Mouse (Mus musculus): ENCODE results near the gene Tnrc6a. TPM values are rescaled to one million over a fixed set of nuclear protein-coding genes. Genes with fewer than 3 reads are reported as not detected.

The Tnrc6a gene
- polyA plus RNA-seq, 1 experiment, result 88.9 TPM

DNA sequence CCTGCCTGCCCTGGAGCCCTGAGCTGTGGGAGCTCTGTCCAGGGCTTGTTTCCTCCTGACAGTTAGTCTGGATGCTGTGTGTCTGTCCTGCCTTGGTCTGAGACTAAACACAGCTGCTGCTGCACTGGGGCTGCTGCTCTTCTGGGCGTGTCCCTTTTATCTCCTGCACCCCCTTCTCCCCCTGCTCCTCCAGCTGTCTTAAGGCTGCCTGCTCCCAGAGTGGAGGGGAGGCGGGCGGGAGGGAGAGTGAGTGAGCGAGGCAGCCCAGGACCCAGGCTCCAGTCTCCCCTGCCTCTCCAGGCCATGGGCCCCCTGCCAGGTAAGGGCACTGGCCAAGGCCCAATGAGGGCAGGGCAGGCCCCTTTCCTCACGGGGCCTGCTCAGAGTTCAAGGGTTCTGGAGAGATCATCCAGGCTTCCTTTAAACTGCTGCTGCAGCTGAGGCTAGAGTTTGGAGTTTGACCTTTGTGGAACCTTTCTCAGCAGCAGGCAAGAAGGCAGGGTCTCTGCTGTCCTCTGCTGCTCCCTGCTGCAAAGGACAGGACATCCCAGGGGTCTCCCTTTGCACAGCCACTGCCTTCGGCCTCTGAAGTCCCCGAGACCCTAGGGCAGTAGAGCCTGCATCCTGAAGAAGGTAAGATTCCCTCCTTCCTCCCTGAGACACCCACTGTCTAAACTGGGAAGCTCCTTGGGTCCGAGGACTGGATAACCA is 90.8 kb downstream of the Tnrc6a start, which contains the start of gene Slc5a11:
Gene Slc5a11, plus strand, starts transcription at position 416 of the 711 bp plus-strand sequence.
- peak; percentile 19 for DNase-seq (ENCODE audit: low read depth)
- no peak for TF ChIP-seq POLR2A (IDR thresholded peaks at IDR 0.05; ENCODE audit: borderline replicate concordance, extremely low read depth, insufficient read depth, insufficient read length, poor library complexity, severe bottlenecking)
- TF ChIP-seq CTCF (IDR thresholded peaks at IDR 0.05; ENCODE audit: borderline replicate concordance, extremely low read depth, insufficient read depth, insufficient read length), result no peak

DNA sequence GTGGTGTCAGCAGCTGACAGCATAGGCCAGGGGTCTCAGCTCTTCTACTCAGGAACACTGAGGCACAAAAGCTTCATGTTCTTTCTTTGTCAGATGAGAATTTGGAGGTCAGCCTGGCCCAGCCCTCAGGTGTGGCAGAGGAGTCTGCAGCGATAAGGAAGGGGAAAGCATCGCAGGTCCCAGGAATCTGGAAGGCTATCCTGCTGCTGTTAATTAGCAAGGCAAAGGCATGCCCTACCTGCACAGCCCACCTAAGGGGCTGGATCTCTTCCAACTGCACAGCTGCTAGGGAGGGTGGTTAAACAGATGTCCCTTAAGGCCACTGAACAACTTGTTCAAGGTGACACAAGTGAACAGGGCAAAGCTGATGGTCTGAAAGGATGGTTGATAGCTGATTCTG is 91.5 kb downstream of the Tnrc6a start:
- no peak for DNase-seq (ENCODE audit: low read depth)
- no peak for TF ChIP-seq POLR2A (IDR thresholded peaks at IDR 0.05; ENCODE audit: borderline replicate concordance, extremely low read depth, insufficient read depth, insufficient read length, poor library complexity, severe bottlenecking)
- TF ChIP-seq CTCF (IDR thresholded peaks at IDR 0.05; ENCODE audit: borderline replicate concordance, extremely low read depth, insufficient read depth, insufficient read length), result no peak

DNA sequence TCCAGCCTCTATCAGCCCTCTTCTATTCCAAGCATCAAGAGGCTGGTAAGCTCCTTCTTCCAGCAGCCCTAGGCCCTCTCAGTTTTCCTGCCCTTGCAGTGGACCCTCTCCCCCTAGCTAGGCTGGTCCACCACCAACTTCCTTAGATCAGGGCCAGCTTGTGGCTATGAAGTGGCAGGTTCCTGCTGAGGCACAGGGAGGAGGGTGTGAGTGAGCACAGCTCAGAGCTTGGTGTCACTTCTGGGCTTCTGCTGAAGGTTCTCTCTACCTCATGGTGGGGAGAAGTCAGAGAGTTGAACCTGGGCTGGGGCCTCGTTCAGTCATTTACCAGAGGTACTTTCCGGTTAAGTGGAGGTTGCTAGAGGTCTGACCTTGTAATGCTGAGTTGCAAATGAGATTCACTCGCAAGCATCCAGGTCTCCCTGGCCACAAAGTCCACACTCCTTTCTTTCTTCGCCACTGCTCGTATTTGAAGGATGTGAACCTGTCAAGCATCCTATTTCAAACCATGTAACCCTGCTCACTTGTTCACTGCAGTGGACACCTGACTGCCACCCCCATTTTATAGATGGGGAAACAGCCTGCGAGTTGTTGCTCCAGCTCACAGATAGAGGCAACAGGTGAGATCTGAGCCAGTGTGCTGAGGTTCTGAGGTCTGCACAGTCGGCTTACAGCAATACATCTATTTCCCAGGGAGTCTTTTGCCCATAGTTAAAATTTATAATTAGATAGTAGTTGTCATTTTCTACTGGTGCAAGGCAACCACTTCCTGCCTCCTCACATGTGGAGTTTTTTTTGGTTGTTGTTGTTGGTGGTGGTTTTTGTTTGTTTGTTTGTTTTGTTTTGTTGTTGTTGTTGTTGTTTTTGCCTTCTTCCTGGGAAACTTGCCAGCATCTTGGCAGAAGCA is 94.0 kb downstream of the Tnrc6a start:
- TF ChIP-seq POLR2A (IDR thresholded peaks at IDR 0.05; ENCODE audit: borderline replicate concordance, extremely low read depth, insufficient read depth, insufficient read length, poor library complexity, severe bottlenecking), result no peak
- no peak for TF ChIP-seq CTCF (IDR thresholded peaks at IDR 0.05; ENCODE audit: borderline replicate concordance, extremely low read depth, insufficient read depth, insufficient read length)
- DNase-seq (ENCODE audit: low read depth), result no peak

DNA sequence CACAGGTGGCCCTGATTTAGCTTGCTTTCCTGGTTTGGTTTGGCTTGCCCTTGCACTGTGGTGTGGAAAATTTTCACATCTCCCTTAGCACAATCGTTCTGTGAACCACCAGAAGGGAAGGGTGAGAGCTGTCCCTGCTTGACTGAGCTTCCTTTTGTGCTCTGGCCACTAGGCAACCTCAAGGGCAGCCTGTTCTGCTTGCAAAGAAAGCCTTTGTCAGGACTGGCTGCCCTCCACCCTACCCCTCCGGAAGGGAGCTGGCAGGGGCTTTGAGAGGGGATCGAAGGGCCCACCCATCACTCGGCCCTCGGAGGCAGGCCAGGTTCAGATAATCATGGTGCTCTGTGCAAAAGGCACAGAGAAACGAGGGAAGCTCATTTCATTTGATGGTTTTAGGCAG is 94.9 kb downstream of the Tnrc6a start:
- peak; percentile 57 for DNase-seq (ENCODE audit: low read depth)
- no peak for TF ChIP-seq POLR2A (IDR thresholded peaks at IDR 0.05; ENCODE audit: borderline replicate concordance, extremely low read depth, insufficient read depth, insufficient read length, poor library complexity, severe bottlenecking)
- TF ChIP-seq CTCF (IDR thresholded peaks at IDR 0.05; ENCODE audit: borderline replicate concordance, extremely low read depth, insufficient read depth, insufficient read length), result no peak

DNA sequence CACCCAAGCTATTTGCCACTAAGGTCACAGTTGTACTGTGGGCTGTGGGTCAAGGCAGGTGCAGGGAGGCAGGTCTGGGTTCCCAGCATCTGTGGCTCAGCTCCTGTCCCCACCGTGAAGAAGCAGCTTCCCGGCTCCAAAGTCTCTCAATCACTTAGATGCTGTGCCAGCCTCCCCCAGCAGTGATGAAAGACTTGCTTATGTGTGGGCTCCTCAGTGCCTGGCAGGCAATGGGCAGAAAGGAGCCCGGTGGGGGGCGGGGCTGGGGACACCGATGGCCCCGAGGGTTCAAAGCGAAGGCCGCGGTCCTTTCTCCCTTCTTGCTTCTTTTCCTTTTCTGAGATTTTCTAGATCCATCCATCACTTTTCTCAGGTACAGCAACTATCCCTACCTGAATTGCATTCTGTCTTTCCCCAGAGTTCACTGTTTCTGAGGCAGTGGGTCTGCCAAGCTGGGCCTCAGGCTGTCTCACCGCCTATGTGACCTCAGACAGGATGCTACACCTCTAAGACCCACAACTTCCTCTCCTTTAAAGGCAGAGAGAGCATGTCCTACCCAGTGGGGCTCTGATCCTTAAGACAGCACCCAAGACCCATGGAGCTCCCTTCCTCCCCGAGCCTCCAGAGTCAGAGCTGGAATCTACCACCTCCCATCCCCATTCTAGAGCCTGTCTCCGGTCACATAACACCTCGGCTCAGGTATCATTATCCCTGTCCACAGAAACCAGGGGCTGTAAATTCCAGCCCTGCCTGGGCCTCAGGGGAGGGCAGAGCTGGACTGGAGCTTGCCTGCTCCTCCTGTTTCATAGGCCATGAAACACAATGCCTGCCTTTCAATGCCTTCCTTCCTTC is 96.3 kb downstream of the Tnrc6a start:
- no peak for DNase-seq (ENCODE audit: low read depth)
- TF ChIP-seq CTCF (IDR thresholded peaks at IDR 0.05; ENCODE audit: borderline replicate concordance, extremely low read depth, insufficient read depth, insufficient read length) (no peak), POLR2A (IDR thresholded peaks at IDR 0.05; ENCODE audit: borderline replicate concordance, extremely low read depth, insufficient read depth, insufficient read length, poor library complexity, severe bottlenecking) (no peak)

DNA sequence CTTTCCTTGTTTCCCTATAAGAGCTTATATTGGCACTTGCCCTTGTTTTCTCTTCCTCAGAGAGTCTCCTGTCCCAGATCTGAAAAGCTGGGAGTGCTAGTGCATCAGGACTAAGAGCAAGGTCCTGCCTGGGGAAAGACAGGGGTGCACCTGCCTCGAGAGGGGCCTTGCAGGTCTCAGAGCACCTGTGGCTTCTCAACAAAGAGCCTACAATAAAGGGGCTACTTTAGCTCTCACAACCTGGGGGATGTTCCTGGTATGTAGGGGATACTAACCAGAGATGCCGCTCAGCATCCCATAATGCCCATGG is 96.9 kb downstream of the Tnrc6a start:
- TF ChIP-seq POLR2A (IDR thresholded peaks at IDR 0.05; ENCODE audit: borderline replicate concordance, extremely low read depth, insufficient read depth, insufficient read length, poor library complexity, severe bottlenecking) (no peak), CTCF (IDR thresholded peaks at IDR 0.05; ENCODE audit: borderline replicate concordance, extremely low read depth, insufficient read depth, insufficient read length) (no peak)
- DNase-seq (ENCODE audit: low read depth), result no peak

DNA sequence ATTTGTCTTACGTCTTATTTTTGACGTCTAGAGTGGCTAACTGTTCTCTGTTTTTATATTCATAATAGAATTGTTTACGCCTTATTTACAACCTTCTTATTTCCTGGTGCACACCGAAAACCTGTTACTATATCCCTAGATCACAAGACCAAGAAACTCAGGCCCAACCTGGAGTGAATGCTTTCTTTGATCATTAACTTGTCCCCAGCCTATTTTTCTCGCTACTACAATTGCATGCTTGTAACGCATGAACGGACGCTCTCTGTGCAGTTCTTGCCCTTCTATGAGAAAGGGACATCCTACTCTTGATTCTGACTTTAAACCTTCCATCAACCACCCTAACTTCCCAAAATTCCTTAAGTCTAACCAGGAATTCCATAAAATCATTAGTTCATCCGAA is 100.4 kb downstream of the Tnrc6a start:
- DNase-seq (ENCODE audit: low read depth), result no peak
- TF ChIP-seq POLR2A (IDR thresholded peaks at IDR 0.05; ENCODE audit: borderline replicate concordance, extremely low read depth, insufficient read depth, insufficient read length, poor library complexity, severe bottlenecking), result no peak
- TF ChIP-seq CTCF (IDR thresholded peaks at IDR 0.05; ENCODE audit: borderline replicate concordance, extremely low read depth, insufficient read depth, insufficient read length), result no peak

DNA sequence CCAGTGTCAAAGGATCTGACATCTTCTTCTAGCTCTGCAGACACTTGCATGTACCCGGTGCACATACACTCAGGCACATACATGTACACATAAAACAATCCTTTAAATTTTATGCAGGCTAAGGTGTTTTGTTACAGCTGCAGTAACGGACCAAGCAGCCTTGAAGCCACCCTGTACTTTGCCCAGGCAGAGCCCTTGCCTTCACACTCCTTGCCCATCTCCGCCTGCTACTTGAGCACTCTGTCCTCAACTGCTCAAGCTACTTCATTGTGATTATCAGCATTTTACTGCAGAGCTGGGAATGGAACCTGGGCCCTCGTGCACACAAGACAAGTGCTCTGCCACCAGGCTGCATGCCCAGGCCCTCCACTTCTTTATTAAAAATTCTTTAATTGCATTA is 101.5 kb downstream of the Tnrc6a start:
- TF ChIP-seq POLR2A (IDR thresholded peaks at IDR 0.05; ENCODE audit: borderline replicate concordance, extremely low read depth, insufficient read depth, insufficient read length, poor library complexity, severe bottlenecking), result no peak
- TF ChIP-seq CTCF (IDR thresholded peaks at IDR 0.05; ENCODE audit: borderline replicate concordance, extremely low read depth, insufficient read depth, insufficient read length), result no peak
- DNase-seq (ENCODE audit: low read depth), result no peak

DNA sequence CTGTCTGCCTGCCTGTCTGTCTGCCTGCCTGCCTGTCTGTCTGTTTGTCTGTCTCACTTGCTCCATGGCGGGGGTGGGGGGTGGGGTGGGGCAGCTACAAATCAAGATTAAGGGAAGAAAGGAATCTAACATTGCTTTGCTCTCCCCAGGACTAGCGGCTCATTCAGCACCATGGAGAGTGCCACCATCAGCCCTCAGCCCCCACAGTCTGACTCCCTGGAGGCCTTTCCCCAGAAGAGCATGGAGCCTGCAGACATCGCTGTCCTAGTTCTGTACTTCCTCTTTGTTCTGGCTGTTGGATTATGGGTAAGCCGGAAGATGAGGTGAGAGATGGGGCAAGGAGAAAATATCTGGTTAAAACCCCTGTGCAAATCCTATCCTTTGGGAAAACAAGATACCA is 111.8 kb downstream of the Tnrc6a start:
- TF ChIP-seq CTCF (IDR thresholded peaks at IDR 0.05; ENCODE audit: borderline replicate concordance, extremely low read depth, insufficient read depth, insufficient read length) (no peak), POLR2A (IDR thresholded peaks at IDR 0.05; ENCODE audit: borderline replicate concordance, extremely low read depth, insufficient read depth, insufficient read length, poor library complexity, severe bottlenecking) (no peak)
- no peak for DNase-seq (ENCODE audit: low read depth)

DNA sequence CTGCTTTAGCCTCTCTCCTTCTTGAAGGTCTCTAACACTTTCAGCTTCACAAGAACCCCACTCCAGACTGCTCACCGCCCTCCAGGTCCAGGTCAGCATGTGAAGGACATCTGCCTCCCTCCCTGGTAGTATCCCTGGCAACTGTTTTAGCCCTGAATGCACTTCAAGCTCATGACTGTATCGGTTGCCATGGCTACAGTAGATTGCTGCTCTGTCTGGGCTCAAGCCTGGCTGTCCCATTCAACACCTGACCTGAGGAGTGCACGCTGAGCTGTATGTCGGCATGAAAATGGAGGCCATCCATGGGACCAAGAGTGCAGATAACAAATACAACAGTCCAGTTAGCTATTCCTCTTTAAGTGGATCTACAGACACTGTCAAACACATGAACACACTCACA is 114.9 kb downstream of the Tnrc6a start:
- peak; percentile 76 for DNase-seq (ENCODE audit: low read depth)
- TF ChIP-seq POLR2A (IDR thresholded peaks at IDR 0.05; ENCODE audit: borderline replicate concordance, extremely low read depth, insufficient read depth, insufficient read length, poor library complexity, severe bottlenecking), result no peak
- no peak for TF ChIP-seq CTCF (IDR thresholded peaks at IDR 0.05; ENCODE audit: borderline replicate concordance, extremely low read depth, insufficient read depth, insufficient read length)

DNA sequence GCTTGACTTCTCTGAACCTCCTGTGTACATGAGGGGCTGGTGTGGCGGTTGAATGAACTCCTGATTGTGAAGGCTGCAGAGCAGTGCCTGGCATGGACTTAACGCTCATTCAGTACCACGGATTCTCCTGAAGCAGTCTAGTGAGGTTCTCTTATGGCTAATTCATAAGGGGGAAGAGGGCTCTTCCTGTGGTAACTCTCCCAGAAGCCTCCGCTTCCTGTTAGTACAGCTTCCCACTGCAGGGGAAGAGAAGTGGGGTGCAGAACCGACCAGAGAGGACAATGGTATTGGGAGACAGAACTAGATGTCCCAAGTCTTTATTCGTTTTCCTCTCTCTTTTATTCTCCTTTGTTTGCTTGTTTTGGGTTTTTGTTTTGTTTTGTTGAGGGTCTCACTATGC is 116.4 kb downstream of the Tnrc6a start:
- TF ChIP-seq POLR2A (IDR thresholded peaks at IDR 0.05; ENCODE audit: borderline replicate concordance, extremely low read depth, insufficient read depth, insufficient read length, poor library complexity, severe bottlenecking) (no peak), CTCF (IDR thresholded peaks at IDR 0.05; ENCODE audit: borderline replicate concordance, extremely low read depth, insufficient read depth, insufficient read length) (no peak)
- no peak for DNase-seq (ENCODE audit: low read depth)

Data from brain, embryonic 14.5 days (tissue).